Mouse (Mus musculus): ENCODE data around the gene Ficd. TPM values are rescaled to one million over a fixed set of nuclear protein-coding genes. Genes with fewer than 3 reads are reported as not detected.

Ficd gene
- total RNA-seq, 2 experiments from 2014 or later: 8.8 to 8.9 TPM

GRCm38 (mm10) chr5:113728691-113729090 is 6.9 kb upstream of the Ficd start:
- no peak for DNase-seq (ENCODE audit: low spot score)

GRCm38 (mm10) chr5:113730641-113731121 is 4.9 kb upstream of the Ficd start:
- no peak for DNase-seq (ENCODE audit: low spot score)

- no peak for DNase-seq (ENCODE audit: low spot score)
Measured at GRCm38 (mm10) chr5:113731174-113731573, 4.4 kb upstream of the Ficd start.

- DNase-seq (ENCODE audit: low spot score): peak; percentile 32
Measured at GRCm38 (mm10) chr5:113732182-113732581, 3.4 kb upstream of the Ficd start.

GRCm38 (mm10) chr5:113734376-113734775 is 1.2 kb upstream of the Ficd start:
- DNase-seq (ENCODE audit: low spot score): no peak

- no peak for DNase-seq (ENCODE audit: low spot score)
Measured at GRCm38 (mm10) chr5:113735023-113735344, 619 bp upstream of the Ficd start.

GRCm38 (mm10) chr5:113736113-113736502 is 505 bp downstream of the Ficd start:
- no peak for DNase-seq (ENCODE audit: low spot score)

- no peak for DNase-seq (ENCODE audit: low spot score)
Measured at GRCm38 (mm10) chr5:113736522-113737164, 1.0 kb downstream of the Ficd start.

GRCm38 (mm10) chr5:113737607-113738237 is 2.1 kb downstream of the Ficd start:
- DNase-seq (ENCODE audit: low spot score): no peak

GRCm38 (mm10) chr5:113747629-113748028 is 12.0 kb downstream of the Ficd start:
- DNase-seq (ENCODE audit: low spot score): no peak

- DNase-seq (ENCODE audit: low spot score): no peak
Measured at GRCm38 (mm10) chr5:113748556-113749331, 13.1 kb downstream of the Ficd start.

GRCm38 (mm10) chr5:113751521-113752157 is 16.0 kb downstream of the Ficd start:
- DNase-seq (ENCODE audit: low spot score): no peak

GRCm38 (mm10) chr5:113755347-113756030 is 19.9 kb downstream of the Ficd start:
- DNase-seq (ENCODE audit: low spot score): no peak

- DNase-seq (ENCODE audit: low spot score): no peak
Measured at GRCm38 (mm10) chr5:113761585-113761984, 26.0 kb downstream of the Ficd start.

GRCm38 (mm10) chr5:113764426-113764825 is 28.8 kb downstream of the Ficd start:
- no peak for DNase-seq (ENCODE audit: low spot score)

GRCm38 (mm10) chr5:113765641-113766526 is 30.3 kb downstream of the Ficd start:
- no peak for DNase-seq (ENCODE audit: low spot score)

GRCm38 (mm10) chr5:113768806-113769205 is 33.2 kb downstream of the Ficd start:
- no peak for DNase-seq (ENCODE audit: low spot score)

- DNase-seq (ENCODE audit: low spot score): peak; percentile 87
Measured at GRCm38 (mm10) chr5:113771213-113772162, 35.9 kb downstream of the Ficd start.

GRCm38 (mm10) chr5:113772450-113772895 is 36.9 kb downstream of the Ficd start, which contains the start of the genes Sart3 and Iscu:
Sart3 (minus strand) TSS chr5:113772510.
Iscu (plus strand) TSS chr5:113772748.
- DNase-seq (ENCODE audit: low spot score): peak; percentile 92
